15 mouse cellular contexts compared by ENCODE assay signal in the genomic region with DNA sequence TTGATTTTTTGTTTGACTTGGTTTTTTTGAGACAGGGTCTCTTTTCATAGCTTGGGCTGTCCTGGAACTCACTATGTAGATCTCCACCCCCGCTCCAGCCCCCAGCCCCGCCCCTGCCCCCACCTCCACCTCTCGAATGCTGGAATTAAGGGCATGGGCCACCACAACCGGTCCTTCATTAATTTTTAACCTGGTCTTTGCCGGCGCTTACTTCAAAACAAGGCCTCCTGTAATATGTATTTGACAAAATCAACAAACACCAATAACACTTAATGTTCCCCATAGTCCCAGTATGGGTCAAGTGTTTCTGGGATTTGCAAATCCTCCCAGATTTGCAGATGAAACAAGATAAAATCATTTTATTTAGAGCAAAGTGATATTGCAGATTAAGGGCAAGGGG. TPM values are rescaled to one million over a fixed set of nuclear protein-coding genes. Genes with fewer than 3 reads are reported as not detected.
"Had no signal": no experiment of that assay in that cellular context is flagged by ENCODE, and none has a peak within 500 bp of the region (broad histone marks: within the 10 kb centered on the region; RNA-seq: fewer than 3 reads in every experiment).

No protein-coding gene starts in this region.

- H3K9ac ChIP-seq: hindbrain, embryonic 15.5 days; limb, embryonic 13.5 days; liver, embryonic 13.5 days; midbrain, embryonic 13.5 days had no signal

- H3K4me3 ChIP-seq: hindbrain, embryonic 15.5 days; limb, embryonic 13.5 days; liver, embryonic 13.5 days; midbrain, embryonic 13.5 days had no signal

- H3K36me3 ChIP-seq: hindbrain, embryonic 15.5 days; limb, embryonic 13.5 days; liver, embryonic 13.5 days; midbrain, embryonic 13.5 days had no signal

- H3K27me3 ChIP-seq: hindbrain, embryonic 15.5 days; liver, embryonic 13.5 days; midbrain, embryonic 13.5 days had no signal

- H3K9me3 ChIP-seq: hindbrain, embryonic 15.5 days; limb, embryonic 13.5 days; liver, embryonic 13.5 days; midbrain, embryonic 13.5 days had no signal

- H3K27ac ChIP-seq: hindbrain, embryonic 15.5 days; limb, embryonic 13.5 days; liver, embryonic 13.5 days; midbrain, embryonic 13.5 days had no signal

- DNase-seq: left cerebral cortex, postnatal 4 days; liver, embryonic 13.5 days; lung, adult 18-20 months; right cerebral cortex, postnatal 14 days; thymus, adult 18-20 months; thymus, postnatal 25 days had no signal

- H3K4me2 ChIP-seq: hindbrain, embryonic 15.5 days; limb, embryonic 13.5 days; liver, embryonic 13.5 days; midbrain, embryonic 13.5 days had no signal

- ATAC-seq: intestine, postnatal 0 days; midbrain, embryonic 13.5 days had no signal

RNA-seq across cellular contexts. Expression of gene Fam25c, which starts 5.0 kb away (rescaled TPM):
- total RNA-seq: left cerebral cortex, adult 18-20 months; midbrain, postnatal 0 days had no signal
- polyA plus RNA-seq: hindbrain, embryonic 15.5 days; intestine, postnatal 0 days; liver, embryonic 13.5 days; lung, embryonic 16.5 days; midbrain, embryonic 13.5 days; midbrain, postnatal 0 days; neural tube, embryonic 14.5 days; small intestine, adult 2 months had no signal
